Mouse (Mus musculus): Measurements from ENCODE around the gene Ppp1ca.

The Ppp1ca gene

DNA sequence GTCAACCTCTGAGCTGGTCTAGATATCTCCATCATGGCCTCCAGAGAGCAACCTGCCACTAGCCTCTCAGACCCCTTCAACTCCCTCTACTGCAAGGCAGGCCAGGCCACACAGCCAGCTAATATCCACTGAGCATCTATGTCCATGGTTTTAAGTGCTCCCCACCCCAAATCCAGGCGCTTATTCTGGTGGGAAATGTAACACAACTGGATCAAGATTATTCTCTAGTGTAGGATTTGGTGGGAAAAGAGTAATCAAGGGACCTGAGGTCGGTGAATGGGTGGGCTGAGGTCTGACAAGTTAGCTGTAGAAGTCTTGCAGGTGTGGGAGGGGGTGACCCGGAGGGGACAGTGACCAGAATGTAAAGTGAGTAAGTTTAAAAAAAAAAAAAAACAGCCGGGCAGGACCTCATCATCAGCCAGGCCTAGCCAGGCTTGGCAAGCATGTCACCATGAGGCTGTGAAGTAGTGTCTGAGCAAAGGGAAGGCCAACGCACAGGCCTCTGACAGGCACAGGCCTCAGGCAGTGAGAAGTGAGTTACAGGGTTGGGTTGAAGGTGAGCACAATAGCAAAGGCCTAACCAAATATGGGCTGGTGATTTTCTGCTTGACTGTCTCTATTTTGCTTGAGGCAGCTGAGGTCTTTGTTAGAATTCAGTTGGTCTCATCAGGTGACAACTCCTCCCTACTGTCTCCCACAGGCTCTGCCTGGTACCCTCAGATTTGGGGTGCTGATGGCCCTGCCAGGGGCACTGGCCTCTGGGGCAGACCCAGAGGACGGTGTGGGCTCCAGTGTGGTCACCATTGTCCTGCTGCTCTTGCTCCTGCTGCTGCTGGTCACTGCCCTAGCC, 36.4 kb upstream of the Ppp1ca start:
- no peak for DNase-seq (ENCODE audit: low spot score)

DNA sequence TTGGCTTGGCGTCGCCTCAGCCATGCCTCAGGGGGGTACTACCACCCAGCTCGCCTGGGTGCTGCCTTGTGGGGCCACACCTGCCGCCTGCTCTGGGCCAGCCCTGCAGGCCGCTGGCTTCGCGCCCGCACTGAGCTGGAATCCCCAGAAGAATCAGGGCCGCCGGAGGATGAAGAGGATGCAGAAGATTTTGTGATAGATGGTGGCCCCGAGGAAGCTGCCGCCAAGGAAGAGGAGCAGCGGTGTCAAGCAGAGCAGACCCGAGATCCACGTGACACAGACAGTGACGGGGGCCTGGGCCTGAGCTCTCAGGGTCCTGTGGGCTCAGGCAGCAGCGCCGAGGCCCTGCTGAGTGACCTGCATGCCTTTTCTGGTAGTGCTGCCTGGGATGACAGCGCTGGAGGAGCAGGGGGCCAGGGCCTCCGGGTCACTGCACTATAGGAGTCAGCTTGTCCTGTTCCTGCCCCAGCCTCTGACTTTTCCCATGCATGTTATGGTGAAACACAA, 35.7 kb upstream of the Ppp1ca start:
- no peak for DNase-seq (ENCODE audit: low spot score)

DNA sequence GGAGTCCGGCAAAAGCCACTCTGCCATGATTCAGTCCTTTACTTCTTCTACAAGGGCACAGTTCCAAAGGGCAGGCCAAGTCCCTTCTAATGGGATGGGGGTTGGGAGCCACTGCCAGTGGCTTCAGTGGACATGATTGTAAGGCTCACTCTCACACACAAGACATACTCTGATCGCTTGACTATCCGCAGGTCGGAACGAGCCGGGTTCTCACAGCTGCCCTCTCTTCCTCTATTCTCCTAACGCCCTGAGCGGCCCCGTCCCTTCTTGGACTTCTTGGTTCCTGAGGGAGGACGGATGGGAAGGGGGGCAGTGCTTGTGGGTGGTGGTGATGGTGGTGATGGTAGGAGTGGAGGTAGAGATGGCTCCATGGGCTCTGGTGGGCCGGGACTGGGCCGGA, 35.1 kb upstream of the Ppp1ca start:
- no peak for DNase-seq (ENCODE audit: low spot score)

DNA sequence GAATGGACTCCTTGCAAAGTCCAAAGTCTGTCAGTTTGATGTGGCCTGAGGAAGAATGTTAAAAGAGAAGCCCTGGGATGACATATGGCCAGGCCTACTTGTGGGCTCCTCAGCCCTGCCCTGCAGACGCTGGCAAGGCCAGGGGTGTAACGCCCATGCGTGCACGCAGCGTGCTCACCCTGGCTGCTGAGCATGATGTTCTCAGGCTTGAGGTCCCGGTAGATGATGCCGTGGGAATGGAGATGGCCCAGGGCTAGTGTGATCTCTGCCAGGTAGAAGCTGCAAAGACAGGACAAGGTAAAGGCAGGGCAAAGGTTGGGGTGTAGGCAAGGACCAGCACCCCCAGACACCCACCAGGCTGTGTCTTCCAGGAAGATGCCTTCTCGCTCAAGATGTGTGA, 32.8 kb upstream of the Ppp1ca start:
- no peak for DNase-seq (ENCODE audit: low spot score)

DNA sequence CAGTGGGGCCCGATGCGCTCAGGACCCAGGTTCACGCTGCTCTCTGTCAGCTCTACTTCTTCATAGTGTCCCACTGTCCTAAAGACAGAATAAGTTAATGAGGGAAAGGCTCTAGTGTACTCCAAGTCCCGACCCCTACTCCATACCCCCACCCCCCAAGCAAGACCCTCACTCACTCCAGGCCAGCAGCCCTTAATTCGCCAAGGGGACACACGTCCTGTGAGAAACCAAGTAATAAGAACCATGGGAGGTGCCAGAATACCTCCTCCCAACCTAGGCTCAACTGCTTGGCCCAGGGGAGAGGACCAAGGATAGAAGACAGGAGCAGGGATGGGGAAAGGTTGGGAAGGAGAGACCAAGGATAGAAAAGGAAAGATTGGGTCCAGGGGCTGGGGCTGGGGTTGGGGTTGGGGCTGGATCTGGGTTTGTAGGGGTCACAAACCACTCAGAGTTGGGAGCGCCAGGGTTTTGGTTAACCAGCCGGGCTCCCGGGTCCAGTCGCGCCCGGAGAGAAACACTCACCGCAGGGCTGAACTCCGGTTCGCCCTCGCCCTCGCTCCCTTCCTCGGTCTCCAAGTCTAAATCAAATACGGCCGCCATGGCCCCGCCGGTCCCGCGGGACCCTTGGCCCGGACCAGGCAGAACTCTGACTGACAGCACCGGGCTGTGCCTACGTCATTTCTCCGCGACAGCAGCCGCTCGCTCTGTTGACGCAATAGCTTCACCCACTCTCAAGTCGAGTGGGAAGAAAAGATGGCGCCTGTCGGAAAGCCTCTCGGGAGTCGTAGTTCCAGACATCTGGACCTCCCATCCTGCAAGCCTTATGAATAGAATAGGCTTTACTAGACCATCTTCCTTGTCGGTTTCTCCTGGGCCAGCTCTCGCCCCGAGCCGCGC, 29.0 kb upstream of the Ppp1ca start, which contains the start of gene Rps6kb2:
Gene Rps6kb2, minus strand, starts transcription at position 709 of the 897 bp plus-strand sequence.
- peak; percentile 96 for DNase-seq (ENCODE audit: low spot score)

DNA sequence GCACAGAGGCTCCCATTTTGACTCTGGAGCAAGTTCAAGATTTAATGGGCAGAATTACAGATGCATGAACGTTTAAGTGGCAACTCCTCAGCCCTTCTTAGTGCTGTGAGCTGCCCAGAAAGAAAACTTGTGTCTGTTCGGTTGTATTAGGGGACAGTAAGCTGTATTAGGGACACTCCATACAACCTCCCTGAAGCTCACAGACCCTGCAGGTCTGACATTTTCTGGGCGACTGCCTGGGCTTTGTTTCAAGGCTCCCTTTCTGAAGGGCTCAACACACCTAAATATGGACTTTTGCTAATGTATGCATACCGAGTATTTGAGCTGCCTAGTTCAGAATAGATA, 28.4 kb upstream of the Ppp1ca start:
- no peak for DNase-seq (ENCODE audit: low spot score)

DNA sequence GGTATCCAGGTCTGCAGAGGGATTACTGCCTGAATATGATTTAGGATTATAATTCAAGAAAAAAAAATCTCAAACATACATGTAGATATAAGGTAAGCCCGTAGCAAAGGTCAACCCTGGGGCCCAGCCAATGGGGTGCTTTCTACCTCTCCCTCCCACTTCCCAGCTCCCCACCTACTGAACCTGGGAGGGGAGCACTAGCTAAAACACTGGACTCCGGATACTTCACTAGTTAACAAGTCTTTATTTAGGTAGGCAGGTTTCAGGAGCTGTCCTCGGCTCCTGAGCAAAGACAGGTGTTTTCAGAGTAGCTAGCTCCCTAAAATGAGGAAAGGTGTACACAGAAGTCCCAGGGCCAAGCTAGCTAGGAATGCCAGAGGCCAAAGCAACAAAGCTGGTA, 27.8 kb upstream of the Ppp1ca start:
- no peak for DNase-seq (ENCODE audit: low spot score)

DNA sequence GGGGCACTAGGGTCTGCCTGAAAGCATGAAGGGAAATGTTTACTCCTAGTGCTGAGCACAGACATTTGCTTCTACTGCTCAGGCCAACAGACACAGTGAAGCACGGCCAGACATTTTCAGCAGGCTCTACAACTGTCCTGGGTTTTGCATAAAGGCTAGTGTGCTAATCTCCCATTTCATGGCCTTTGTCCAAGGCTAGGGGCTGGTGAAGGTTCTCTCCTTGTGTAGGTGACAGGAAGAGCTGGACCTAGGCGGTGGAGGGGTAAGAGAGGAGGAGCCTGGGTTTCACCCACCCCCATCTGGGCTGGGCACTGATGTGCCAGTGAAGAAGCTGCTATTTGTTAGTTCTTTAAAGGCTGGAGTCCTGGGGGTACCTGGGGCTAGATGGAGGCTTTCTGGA, 27.1 kb upstream of the Ppp1ca start:
- no peak for DNase-seq (ENCODE audit: low spot score)

DNA sequence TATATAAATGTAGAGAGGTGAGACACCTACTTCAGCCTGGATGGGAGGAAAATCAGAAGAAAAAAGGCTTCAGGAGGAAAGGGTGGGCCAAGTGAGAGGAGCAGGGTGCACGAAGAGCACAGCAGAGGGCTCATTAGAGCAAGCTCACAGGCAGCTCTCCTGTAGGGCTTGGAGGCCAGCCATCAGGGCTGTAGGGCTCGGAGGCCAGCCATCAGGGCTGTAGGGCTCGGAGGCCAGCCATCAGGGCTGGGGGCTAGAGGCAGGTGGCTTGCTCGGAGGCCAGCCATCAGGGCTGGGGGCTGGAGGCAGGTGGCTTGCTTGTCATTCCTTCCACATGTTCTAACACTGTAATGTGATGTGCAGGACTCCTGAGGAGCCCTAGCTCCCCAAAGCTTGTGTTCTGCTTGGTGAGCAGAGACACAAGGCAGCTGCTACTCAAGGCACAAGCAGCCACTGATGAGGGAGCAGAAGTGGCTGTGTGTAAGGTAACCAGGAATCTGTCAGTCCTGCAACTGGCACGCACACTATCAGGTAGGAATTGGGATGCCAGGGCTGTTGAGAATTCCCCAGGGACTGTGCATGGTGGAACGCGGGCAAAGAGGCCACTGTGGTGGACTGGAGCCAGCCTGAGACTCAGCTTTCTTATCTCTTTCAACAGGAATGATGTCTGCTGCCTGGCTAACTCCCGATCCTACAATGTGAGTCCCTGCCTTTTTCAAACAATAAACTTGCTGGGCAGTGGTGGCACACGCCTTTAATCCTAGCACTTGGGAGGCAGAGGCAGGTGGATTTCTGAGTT, 25.0 kb upstream of the Ppp1ca start:
- DNase-seq (ENCODE audit: low spot score), result no peak

DNA sequence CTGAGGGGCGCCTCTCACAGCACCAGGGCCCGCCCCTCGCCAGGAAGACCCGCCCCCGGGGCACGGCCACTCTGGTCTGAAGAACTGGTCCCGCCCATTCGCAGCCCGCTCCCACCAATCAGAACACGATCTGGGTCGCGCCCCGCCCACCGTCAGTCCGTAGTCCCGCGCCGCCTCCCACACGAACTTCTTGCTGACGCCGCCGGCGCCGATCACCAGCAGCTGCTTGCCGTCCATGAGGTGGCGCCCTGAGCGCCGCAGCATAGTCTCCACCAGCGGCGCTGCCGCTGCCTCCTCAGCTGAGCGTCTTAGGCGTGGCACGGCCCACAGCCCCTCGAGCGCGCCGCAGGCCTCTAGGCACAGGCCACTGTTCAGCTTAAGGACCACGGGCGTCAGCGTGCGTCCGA, 22.5 kb upstream of the Ppp1ca start:
- DNase-seq (ENCODE audit: low spot score), result peak; percentile 99

DNA sequence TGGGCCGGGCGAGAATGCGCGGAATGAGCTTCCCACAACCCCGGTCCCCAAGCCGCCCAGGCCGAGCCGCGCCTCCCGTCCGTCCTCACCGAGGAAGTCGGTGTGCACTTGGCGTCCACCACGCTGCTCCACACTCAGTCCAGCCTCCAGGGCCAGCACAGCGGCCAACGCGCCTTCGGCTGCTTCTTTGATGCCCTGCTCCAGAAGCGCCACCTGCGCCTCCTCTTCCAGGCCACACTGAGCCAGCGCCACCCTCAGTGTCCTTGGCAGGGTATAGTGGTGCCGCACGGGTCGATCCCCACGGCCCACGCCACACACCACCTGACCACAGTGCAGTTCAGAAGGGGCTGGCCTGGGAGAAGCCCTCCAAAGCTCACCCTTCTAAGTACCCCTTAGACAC, 22.1 kb upstream of the Ppp1ca start:
- DNase-seq (ENCODE audit: low spot score), result no peak

DNA sequence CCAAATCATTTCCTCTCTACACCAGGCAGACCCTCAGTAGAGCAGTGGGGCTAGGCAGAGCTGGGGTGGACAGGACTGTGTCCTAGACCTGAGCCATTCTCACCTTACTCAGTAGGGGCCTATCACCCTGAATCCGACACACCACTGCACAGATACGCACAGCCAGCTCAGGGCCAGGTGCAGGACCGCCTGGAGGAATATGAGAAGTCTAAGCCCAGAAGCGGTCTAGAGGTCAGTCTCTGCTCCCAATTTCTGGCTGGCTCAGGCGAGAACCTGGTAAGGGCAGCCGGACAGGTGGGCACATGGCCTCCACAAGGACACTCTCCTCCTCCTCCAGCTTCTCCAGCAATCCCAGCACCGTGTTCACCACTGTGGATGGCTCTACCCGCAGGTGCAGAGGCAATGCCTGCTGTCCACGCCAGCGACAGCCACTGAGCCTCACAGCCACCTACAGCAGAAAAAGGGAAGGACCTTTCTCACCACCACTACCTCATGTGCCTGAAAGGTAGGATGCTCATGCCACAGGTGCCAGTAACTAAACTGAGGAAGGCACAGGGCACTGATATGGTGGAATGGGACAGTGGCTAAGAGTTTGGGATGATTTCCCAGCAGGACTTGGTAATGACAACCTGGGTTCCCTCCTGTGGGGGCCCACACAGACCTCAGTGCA, 21.0 kb upstream of the Ppp1ca start:
- DNase-seq (ENCODE audit: low spot score), result no peak

DNA sequence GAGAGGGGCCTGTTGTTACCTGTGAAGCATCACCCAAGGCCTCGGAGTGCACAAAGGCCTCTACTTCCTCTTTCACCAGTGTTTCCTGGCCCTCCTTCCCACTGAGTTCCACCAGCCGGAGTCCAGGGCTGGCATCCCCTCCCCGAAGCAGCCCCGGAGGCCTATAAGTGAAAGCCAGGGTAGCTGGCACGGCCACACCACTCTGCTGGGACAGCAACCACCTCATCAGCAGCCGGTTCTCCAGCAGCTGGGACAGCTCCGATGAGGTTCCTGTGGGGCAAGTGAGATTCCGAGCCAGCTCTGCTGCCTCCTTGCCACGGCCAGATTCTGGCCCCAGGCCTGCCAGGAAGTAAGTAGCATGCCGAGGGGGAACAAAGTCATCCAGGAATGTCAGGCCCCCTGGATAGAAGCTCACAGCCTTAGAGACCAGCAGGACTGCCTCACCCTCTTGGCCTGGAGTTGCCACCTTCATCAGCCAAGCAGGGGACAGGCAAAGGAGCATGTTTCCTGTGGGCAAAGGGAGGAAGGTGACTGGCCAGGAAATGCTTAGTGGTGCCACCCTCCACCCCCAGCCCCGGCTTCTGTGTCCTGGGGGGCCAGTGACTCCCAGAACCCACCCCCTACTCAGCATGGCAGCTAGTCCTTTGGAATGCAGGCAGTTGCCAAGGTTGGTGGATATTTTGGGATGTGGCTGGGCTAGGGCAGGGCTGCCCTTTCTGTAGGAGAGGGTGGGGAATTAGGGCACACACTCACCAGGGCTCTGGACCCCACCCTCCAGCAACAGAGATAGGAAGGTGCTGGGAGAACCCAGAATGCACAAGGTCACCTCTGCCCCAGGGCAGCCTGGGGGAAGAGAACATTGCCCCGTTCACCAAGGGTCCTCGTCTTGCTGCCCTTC, 20.2 kb upstream of the Ppp1ca start:
- no peak for DNase-seq (ENCODE audit: low spot score)

DNA sequence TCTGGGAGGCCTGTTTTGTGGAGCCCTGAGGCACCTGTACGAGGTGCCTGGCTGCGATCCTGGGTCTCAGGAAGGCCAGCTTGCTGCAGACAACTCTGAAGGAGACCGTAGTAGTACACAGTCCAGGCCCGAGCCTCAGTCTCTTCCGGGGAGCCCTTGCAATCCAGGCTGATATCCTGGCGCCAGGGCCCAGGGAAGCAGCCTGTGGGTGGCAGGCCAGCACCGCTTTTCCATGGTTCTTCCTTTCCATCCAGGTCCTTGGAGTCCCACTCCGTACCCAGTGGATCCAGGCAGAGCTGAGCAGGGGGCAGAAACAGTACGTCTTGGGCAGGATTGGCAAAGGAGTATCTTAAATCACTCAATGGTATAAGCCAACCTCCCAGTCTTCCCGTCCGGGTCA, 18.9 kb upstream of the Ppp1ca start:
- DNase-seq (ENCODE audit: low spot score), result no peak

DNA sequence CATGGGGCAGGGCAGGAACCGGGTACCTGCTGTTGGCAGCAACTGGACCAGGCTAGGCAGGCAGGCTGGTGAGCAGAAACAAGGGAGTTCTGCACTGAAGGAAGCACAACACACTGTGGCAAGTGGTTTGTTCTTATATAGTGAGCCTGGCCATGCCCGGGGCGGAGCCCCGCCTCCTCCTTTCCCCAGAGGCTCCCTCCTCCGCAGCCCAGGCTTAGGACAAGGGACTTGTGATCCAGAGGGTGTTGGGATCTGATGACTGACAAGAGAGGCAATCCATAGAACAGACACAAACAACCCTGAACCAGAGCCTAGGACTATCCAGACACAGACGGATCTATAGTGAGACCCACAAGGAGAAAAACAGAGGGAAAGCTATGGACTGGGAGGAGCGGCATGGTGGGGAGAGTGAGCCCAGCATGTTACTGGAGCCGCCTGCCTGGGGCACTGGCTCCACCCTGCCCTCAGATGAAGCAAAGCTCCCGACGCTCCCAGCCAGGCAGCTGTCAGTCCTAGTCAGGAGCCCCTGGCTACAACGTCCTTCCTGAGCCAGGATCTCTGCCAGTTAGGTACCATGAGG, 16.4 kb upstream of the Ppp1ca start, which contains the start of gene Carns1:
Gene Carns1, minus strand, starts transcription at position 112 of the 580 bp plus-strand sequence.
- DNase-seq (ENCODE audit: low spot score), result no peak

DNA sequence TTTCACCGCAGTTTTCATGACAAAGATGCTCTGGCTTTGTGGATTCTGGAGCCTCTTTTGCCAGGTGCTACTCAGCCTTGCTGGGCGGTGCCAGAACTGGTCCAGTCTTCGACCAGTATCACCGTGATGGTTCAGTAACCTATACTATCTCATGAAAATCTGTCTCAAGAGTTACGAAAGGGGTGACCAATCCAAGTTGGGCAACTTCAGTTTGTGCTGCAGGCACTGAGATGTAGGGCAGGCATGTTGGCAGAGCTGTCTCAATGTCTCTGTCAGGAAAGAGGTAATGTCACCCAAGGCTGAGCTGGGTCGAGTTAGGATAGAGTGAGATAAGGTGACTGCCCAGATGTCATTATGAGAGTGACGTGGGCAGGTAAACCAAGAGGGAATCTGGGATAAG, 11.5 kb upstream of the Ppp1ca start:
- no peak for DNase-seq (ENCODE audit: low spot score)

DNA sequence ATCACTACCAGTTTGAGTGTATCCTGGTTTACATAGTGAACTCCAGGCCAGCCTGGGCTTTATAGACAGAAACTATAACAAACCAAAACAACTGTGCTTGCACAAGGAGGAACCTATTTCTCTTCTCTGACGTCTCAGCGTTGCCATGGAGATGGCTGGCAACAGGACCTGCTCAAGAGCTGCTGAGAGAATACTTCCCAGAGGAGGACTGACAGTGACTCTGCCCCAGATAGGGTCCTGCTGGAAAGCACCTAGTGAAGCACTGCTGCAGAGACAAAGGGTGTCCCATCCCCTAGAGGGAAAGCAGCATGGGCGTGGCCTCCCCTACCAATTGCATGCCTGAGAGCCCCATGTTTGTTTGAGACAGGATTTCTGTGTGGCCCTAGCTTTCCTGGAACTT, 10.0 kb upstream of the Ppp1ca start:
- peak; percentile 46 for DNase-seq (ENCODE audit: low spot score)

DNA sequence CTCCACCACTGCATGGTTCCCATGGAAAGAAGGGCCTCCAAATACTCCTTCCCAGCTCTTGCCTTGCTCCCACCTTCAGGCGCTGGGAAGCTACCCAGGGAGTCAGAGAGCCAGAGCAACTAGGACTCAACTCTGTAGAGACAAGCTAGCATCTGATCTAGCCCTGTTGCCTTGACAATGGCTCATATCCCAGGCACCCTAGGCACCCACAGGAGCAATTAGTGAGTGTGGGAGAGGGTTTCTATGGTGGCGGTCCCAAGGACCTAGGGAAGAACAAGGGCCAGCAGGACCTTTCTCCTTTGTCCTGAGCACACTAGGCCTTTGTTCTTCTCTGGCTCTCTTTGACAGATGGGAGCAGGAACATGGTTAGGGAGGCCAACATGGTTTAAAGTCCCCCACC, 8.2 kb upstream of the Ppp1ca start:
- no peak for DNase-seq (ENCODE audit: low spot score)

DNA sequence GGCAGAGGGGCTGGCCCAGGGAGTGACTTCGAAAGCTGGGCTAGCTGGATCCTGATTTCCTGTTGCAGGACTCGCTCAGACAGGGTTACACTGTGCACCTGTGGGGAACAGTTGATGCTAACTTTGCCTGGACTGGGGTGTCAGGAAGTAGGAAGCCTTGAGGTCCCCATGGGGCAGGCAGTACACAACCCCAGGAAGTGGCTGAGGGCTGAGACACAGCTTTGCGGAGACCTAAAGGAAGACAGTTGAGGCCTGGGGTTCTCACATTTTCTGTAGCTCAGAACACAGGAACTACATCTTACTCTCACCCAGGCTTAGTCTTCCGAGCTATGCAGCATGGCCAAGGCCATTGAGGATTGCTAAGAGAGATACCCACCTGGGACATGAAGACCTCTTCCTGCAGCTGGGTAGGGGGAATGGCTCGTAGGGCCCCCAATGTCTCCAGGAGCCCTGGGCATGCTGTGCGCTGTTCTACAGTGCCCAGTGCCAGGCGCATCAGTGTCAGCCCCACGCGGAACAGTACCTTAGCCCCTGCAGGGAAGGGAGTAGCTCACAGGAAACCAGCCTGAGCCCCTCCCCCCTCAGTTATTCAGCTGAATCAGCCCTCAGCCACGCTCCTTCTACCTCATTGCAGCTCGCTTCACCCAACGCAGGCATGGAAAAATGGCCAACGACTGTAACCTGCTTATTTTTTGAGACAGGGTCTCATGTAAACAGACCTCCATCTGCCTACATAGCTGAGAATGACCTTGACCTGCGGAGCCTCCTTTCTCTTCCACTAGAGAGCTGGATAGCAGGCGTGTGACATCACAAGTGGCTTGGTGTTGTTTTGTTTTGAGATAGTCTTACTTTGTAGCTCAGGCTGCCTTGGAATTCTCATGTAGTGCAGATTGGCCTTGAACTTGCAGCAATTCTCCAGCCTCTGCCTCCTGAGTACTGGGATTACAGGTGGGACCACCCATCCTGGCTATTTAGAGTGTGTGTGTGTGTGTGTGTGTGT, 6.6 kb upstream of the Ppp1ca start:
- no peak for DNase-seq (ENCODE audit: low spot score)
